In genomic region chr11:111577883-111578282, GRCm38 (mm10) we compare ENCODE assay signal across 16 mouse cellular contexts.
"Had no signal": no experiment of that assay in that cellular context is flagged by ENCODE, and none has a peak within 500 bp of the region (broad histone marks: within the 10 kb centered on the region; RNA-seq: fewer than 3 reads in every experiment).

No protein-coding gene starts in this region.

- DNase-seq: kidney, adult 2 months; kidney, postnatal 14 days; layer of hippocampus, adult 9-11 months; layer of hippocampus, postnatal 36 days; lung, embryonic 14.5 days; lung, postnatal 10 days; lung, postnatal 4 days; right cerebral cortex, postnatal 14 days; thymus, adult 2 months; thymus, postnatal 25 days had no signal

- ATAC-seq: midbrain, embryonic 16.5 days had no signal

- H3K4me3 ChIP-seq: kidney, embryonic 15.5 days; liver, embryonic 15.5 days; midbrain, embryonic 12.5 days; stomach, embryonic 15.5 days had no signal

- H3K36me3 ChIP-seq: kidney, embryonic 15.5 days; liver, embryonic 15.5 days; midbrain, embryonic 12.5 days; stomach, embryonic 15.5 days had no signal

- H3K9me3 ChIP-seq: kidney, embryonic 15.5 days; liver, embryonic 15.5 days; stomach, embryonic 15.5 days had no signal

- H3K4me1 ChIP-seq: kidney, embryonic 15.5 days; liver, embryonic 15.5 days; stomach, embryonic 15.5 days had no signal

- H3K27ac ChIP-seq: kidney, embryonic 15.5 days; liver, embryonic 15.5 days; midbrain, embryonic 12.5 days; stomach, embryonic 15.5 days had no signal

- H3K4me2 ChIP-seq: kidney, embryonic 15.5 days; liver, embryonic 11.5 days; liver, embryonic 15.5 days; lung, embryonic 14.5 days; midbrain, embryonic 12.5 days; stomach, embryonic 15.5 days had no signal

- H3K27me3 ChIP-seq: kidney, embryonic 15.5 days; liver, embryonic 15.5 days; midbrain, embryonic 12.5 days; stomach, embryonic 15.5 days had no signal

- H3K9ac ChIP-seq: kidney, embryonic 15.5 days; liver, embryonic 15.5 days; lung, embryonic 14.5 days; midbrain, embryonic 12.5 days; stomach, embryonic 15.5 days had no signal
